Mouse (Mus musculus) lung, embryonic 14.5 days (tissue): ENCODE measurements around the gene Ankrd60. TPM values are rescaled to one million over a fixed set of nuclear protein-coding genes. Genes with fewer than 3 reads are reported as not detected.

Experiments
- ATAC-seq: fragments of 200-750 bp; cut with Nextera tagmentation; 2 replicates; pipeline ENCODE4 v1.8.0; 2017; ENCODE audit warnings: mild to moderate bottlenecking, moderate TSS enrichment, moderate library complexity; ENCODE audit not compliant: insufficient read depth
- DNase-seq: peaks from one replicate; pipeline ENCODE4 v3.0.0-alpha.2; 2015
- H3K27ac ChIP-seq: fragments of 300-500 bp; sonication (generic); 2 replicates; pipeline ENCODE4 v1.5.1; 2014; ENCODE audit warnings: low read depth, mild to moderate bottlenecking, moderate library complexity
- H3K27me3 ChIP-seq: fragments of 300-500 bp; sonication (generic); 2 replicates; pipeline ENCODE4 v1.6.1; 2014; ENCODE audit warnings: low read length, control low read depth; ENCODE audit not compliant: insufficient read depth
- H3K36me3 ChIP-seq: fragments of 300-500 bp; sonication (generic); 2 replicates; pipeline ENCODE4 v1.6.1; 2014; ENCODE audit warnings: control low read depth; ENCODE audit not compliant: insufficient read depth
- H3K4me1 ChIP-seq: fragments of 300-500 bp; sonication (generic); 2 replicates; pipeline ENCODE4 v1.6.1; 2014; ENCODE audit warnings: antibody characterized with exemption, control low read depth; ENCODE audit not compliant: insufficient read depth
- H3K4me2 ChIP-seq: fragments of 300-500 bp; sonication (generic); 2 replicates; pipeline ENCODE4 v1.6.1; 2014; ENCODE audit warnings: mild to moderate bottlenecking
- H3K4me3 ChIP-seq: fragments of 300-500 bp; sonication (generic); 2 replicates; pipeline ENCODE4 v1.5.1; 2014; ENCODE audit warnings: low read depth, low read length
- H3K9ac ChIP-seq: fragments of 300-500 bp; sonication (generic); 2 replicates; pipeline ENCODE4 v1.6.1; 2014
- H3K9me3 ChIP-seq: fragments of 300-500 bp; sonication (generic); 2 replicates; pipeline ENCODE4 v1.6.1; 2016; ENCODE audit warnings: low read depth, low read length, control low read depth
- CTCF ChIP-seq: IDR thresholded peaks from 2 replicates; pipeline ENCODE4 v1.5.1; 2016; ENCODE audit warnings: antibody characterized with exemption, low read depth
- WGBS: fragments of 180-500 bp; shearing (Covaris S2); extraction: QIAGEN DNeasy Blood & Tissue Kit; methylation state at CpG from one replicate; pipeline ENCODE4 v1.1.7; 2014; 5-methylcytosine and 5-hydroxymethylcytosine counted together
- polyA plus RNA-seq: library from polyadenylated mRNA; unstranded; fragments of >200 nt; fragmentation: Nextera tagmentation; extraction: Ambion mirVana; gene quantifications from 2 replicates; pipeline ENCODE4 v1.2.1, GENCODE M21; 2014

The Ankrd60 gene
- polyA plus RNA-seq, 1 experiment from 2014 or later = not detected

- H3K9ac ChIP-seq = no peak overlapping the region
- H3K36me3 ChIP-seq = no peaks in the 10 kb centered on the region
- no peaks in the 10 kb centered on the region for H3K27me3 ChIP-seq
- DNase-seq (peak; percentile 88), ATAC-seq (peak; percentile 28)
- H3K27ac ChIP-seq = no peak overlapping the region
- WGBS = 44% methylated on average over 5 of the region's 5 CpGs
- H3K4me2 ChIP-seq = no peak overlapping the region
- no peaks in the 10 kb centered on the region; the same call in 1 of the 2 replicates for H3K9me3 ChIP-seq
- H3K4me1 ChIP-seq = 0 out of 2 replicates have a peak, but pooled peaks cover 4% of the 10 kb centered on the region
- TF ChIP-seq CTCF = peak; percentile 88
- no peak overlapping the region for H3K4me3 ChIP-seq
Observed at GRCm38 (mm10) chr2:173561851-173562442, 16.2 kb downstream of the Ankrd60 start.

GRCm38 (mm10) chr2:173558754-173559396, 19.3 kb downstream of the Ankrd60 start:
- H3K36me3 ChIP-seq = no peaks in the 10 kb centered on the region
- peak; percentile 71 for DNase-seq
- H3K4me1 ChIP-seq = 0 out of 2 replicates have a peak, but pooled peaks cover under 1% of the 10 kb centered on the region
- H3K4me3 ChIP-seq = no peak overlapping the region
- no peaks in the 10 kb centered on the region for H3K27me3 ChIP-seq
- H3K27ac ChIP-seq = peak overlapping the region; percentile 76
- H3K9ac ChIP-seq = no peak overlapping the region
- peak; percentile 77 for ATAC-seq
- 37% methylated on average over 12 of the region's 12 CpGs for WGBS
- no peak overlapping the region for H3K4me2 ChIP-seq
- TF ChIP-seq CTCF = no peak
- H3K9me3 ChIP-seq = no peaks in the 10 kb centered on the region; the same call in 1 of the 2 replicates

DNA sequence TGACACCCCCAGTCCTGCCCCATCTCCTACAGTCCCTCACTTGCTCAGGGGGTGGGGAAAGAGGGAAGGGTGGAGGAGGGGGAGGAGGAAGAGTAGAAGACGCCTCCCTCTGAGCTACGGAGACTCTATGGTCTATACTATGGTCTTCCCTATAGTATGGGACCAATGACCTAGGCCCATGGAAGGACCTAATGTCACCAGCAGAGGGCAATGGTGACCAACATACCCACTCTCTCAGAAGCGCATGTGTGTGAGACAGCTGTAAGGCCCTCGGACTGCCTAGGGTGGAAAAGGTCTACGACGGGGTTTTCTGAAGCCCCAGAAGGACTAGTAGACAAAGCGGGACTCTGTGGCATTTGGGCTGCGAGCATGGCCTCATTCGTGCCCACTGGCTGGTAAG, 24.3 kb downstream of the Ankrd60 start:
- DNase-seq (peak; percentile 52), ATAC-seq (peak; percentile 30; the same call in 1 of the 2 replicates)
- Histone ChIP-seq H3K27ac (no peak overlapping the region), H3K4me2 (no peak overlapping the region), H3K4me3 (no peak overlapping the region), H3K27me3 (no peaks in the 10 kb centered on the region), H3K9me3 (no peaks in the 10 kb centered on the region; the same call in 1 of the 2 replicates), H3K4me1 (no peaks in the 10 kb centered on the region), H3K9ac (no peak overlapping the region), H3K36me3 (no peaks in the 10 kb centered on the region)
- 41% methylated on average over 9 of the region's 9 CpGs for WGBS
- TF ChIP-seq CTCF = peak; percentile 70

- Histone ChIP-seq H3K4me1 (no peaks in the 10 kb centered on the region), H3K4me3 (no peak overlapping the region), H3K9ac (no peak overlapping the region), H3K27me3 (no peaks in the 10 kb centered on the region), H3K27ac (no peak overlapping the region), H3K9me3 (no peaks in the 10 kb centered on the region), H3K4me2 (no peak overlapping the region), H3K36me3 (no peaks in the 10 kb centered on the region)
- TF ChIP-seq CTCF = no peak
- ATAC-seq (no peak), DNase-seq (no peak)
- 60% methylated on average over 6 of the region's 6 CpGs for WGBS
Observed at GRCm38 (mm10) chr2:173550681-173551080, 27.5 kb downstream of the Ankrd60 start.

- H3K27me3 ChIP-seq = no peaks in the 10 kb centered on the region
Observed at GRCm38 (mm10) chr2:173549236-173549635, 28.9 kb downstream of the Ankrd60 start.

GRCm38 (mm10) chr2:173545992-173546703, 32.0 kb downstream of the Ankrd60 start:
- H3K4me1 ChIP-seq = no peaks in the 10 kb centered on the region
- 39% methylated on average over 15 of the region's 15 CpGs for WGBS

More at GRCm38 (mm10) chr2:173549236-173549635, 28.9 kb downstream of the Ankrd60 start:
- no peak overlapping the region for H3K4me2 ChIP-seq
- TF ChIP-seq CTCF = no peak
- H3K4me3 ChIP-seq = no peak overlapping the region
- DNase-seq (no peak), ATAC-seq (no peak)
- 75% methylated on average over 10 of the region's 10 CpGs for WGBS
- H3K36me3 ChIP-seq = no peaks in the 10 kb centered on the region
- no peaks in the 10 kb centered on the region for H3K9me3 ChIP-seq
- H3K4me1 ChIP-seq = no peaks in the 10 kb centered on the region
- no peak overlapping the region for H3K9ac ChIP-seq
- H3K27ac ChIP-seq = no peak overlapping the region

DNA sequence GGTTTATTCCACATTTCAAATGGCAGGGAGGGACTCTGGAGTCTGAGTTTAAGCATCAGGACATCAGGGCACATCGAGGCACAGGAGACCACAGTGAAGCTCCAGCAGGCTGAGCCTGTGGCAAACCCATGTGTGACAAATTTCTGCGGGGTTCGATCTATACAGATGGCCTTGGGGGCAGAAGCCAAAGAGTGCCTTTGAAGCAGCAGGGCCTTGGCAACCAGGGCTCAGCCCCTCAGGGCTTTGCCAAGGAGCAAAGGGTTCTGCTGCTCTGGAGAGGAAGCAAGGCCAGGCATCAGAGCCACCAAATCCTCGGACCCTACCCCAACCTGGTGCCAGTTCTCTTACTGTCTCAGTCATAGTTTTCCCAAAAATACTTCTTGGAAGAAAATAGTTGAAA, 35.4 kb downstream of the Ankrd60 start:
- H3K4me1 ChIP-seq = no peaks in the 10 kb centered on the region
- no peak overlapping the region for H3K4me3 ChIP-seq
- TF ChIP-seq CTCF = no peak
- no peaks in the 10 kb centered on the region for H3K36me3 ChIP-seq
- H3K4me2 ChIP-seq = no peak overlapping the region
- DNase-seq = no peak
- ATAC-seq = no peak
- H3K27ac ChIP-seq = no peak overlapping the region
- WGBS = 88% methylated on average over 4 of the region's 4 CpGs
- H3K27me3 ChIP-seq = no peaks in the 10 kb centered on the region
- no peak overlapping the region for H3K9ac ChIP-seq
- no peaks in the 10 kb centered on the region for H3K9me3 ChIP-seq

More at GRCm38 (mm10) chr2:173545992-173546703, 32.0 kb downstream of the Ankrd60 start:
- H3K9me3 ChIP-seq = no peaks in the 10 kb centered on the region
- no peak overlapping the region for H3K4me2 ChIP-seq
- no peak overlapping the region for H3K4me3 ChIP-seq
- no peaks in the 10 kb centered on the region for H3K27me3 ChIP-seq
- H3K27ac ChIP-seq = no peak overlapping the region
- DNase-seq (peak; percentile 93), ATAC-seq (peak; percentile 67)
- H3K9ac ChIP-seq = no peak overlapping the region
- H3K36me3 ChIP-seq = no peaks in the 10 kb centered on the region
- peak; percentile 96 for TF ChIP-seq CTCF
